Comparison of ENCODE assay signal across 8 mouse cellular contexts in the genomic region with DNA sequence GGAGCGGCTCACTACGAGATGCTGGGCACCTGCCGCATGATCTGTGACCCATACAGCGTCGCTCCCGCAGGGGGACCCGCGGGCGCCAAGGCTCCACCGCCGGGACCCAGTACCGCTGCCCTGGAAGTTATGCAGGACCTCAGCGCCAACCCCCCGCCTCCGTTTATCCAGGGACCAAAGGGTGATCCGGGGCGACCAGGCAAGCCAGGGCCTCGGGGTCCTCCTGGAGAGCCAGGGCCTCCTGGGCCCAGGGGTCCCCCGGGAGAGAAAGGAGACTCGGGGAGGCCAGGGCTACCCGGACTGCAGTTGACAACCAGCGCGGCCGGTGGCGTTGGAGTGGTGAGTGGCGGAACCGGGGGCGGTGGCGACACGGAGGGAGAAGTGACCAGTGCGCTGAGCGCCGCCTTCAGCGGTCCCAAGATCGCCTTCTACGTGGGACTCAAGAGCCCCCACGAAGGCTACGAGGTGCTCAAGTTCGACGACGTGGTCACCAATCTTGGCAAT. TPM values are rescaled to one million over a fixed set of nuclear protein-coding genes. Genes with fewer than 3 reads are reported as not detected.
DNase-seq lines count a peak whose midpoint lies in the region; ATAC-seq and TF ChIP-seq lines count a peak whose summit lies in the region.

No protein-coding gene starts in this region.

- peaks cover 23% of the 10 kb centered on the region for H3K4me1 ChIP-seq in limb, embryonic 12.5 days (replicated peaks)
- no peaks in the 10 kb centered on the region for H3K4me1 ChIP-seq in stomach, postnatal 0 days (replicated peaks; ENCODE audit: control insufficient read depth, insufficient read depth)

- no peak overlapping the region for H3K27ac ChIP-seq in limb, embryonic 12.5 days
- H3K27ac ChIP-seq in stomach, postnatal 0 days (replicated peaks), result no peak overlapping the region

- ATAC-seq in limb, embryonic 12.5 days (ENCODE audit: insufficient number of reproducible peaks, insufficient read depth, low FRiP score, low TSS enrichment, low read depth), result no peak
- no peak for ATAC-seq in stomach, postnatal 0 days (ENCODE audit: low FRiP score, low TSS enrichment)
- no peak for ATAC-seq in activated CD4-positive, CD25-positive, alpha-beta regulatory T cell, adult 4 months

- no peak for TF ChIP-seq CTCF in stomach, postnatal 0 days (IDR thresholded peaks at IDR 0.05; ENCODE audit: low read depth)

- peak overlapping the region; percentile 56 for H3K4me2 ChIP-seq in limb, embryonic 12.5 days
- H3K4me2 ChIP-seq in stomach, postnatal 0 days (replicated peaks; ENCODE audit: low read depth), result peak overlapping the region; percentile 39

- no peaks in the 10 kb centered on the region for H3K9me3 ChIP-seq in limb, embryonic 12.5 days
- no peaks in the 10 kb centered on the region for H3K9me3 ChIP-seq in stomach, postnatal 0 days (ENCODE audit: control insufficient read depth, low read length)

- DNase-seq in gastrocnemius, postnatal 10 days, result peak; percentile 14
- no peak for DNase-seq in gastrocnemius, adult 18-20 months (ENCODE audit: low spot score)
- peak; percentile 10 for DNase-seq in thymus, postnatal 4 days
- no peak for DNase-seq in thymus, postnatal 25 days
- DNase-seq in stomach, postnatal 0 days (ENCODE audit: low spot score), result no peak
- DNase-seq in c-Kit-positive CD71-positive TER-119-positive erythroid progenitor cells, embryonic 14.5 days (ENCODE audit: low spot score), result no peak

- no peaks in the 10 kb centered on the region for H3K36me3 ChIP-seq in limb, embryonic 12.5 days
- H3K36me3 ChIP-seq in stomach, postnatal 0 days (ENCODE audit: control insufficient read depth, insufficient read depth, low read length), result no peaks in the 10 kb centered on the region

- H3K27me3 ChIP-seq in limb, embryonic 12.5 days, result peaks cover 99% of the 10 kb centered on the region
- peaks cover 21% of the 10 kb centered on the region for H3K27me3 ChIP-seq in stomach, postnatal 0 days (ENCODE audit: control insufficient read depth, insufficient read depth, low read length)

- H3K4me3 ChIP-seq in limb, embryonic 12.5 days (replicated peaks), result peak overlapping the region; percentile 33
- H3K4me3 ChIP-seq in stomach, postnatal 0 days (ENCODE audit: low read depth, low read length), result peak overlapping the region; percentile 27

- no peak overlapping the region for H3K9ac ChIP-seq in limb, embryonic 12.5 days (replicated peaks)
- no peak overlapping the region for H3K9ac ChIP-seq in stomach, postnatal 0 days (ENCODE audit: low read length)

- TF ChIP-seq EP300 in stomach, postnatal 0 days (optimal IDR thresholded peaks at IDR 0.05), result no peak

- 2% methylated on average over 40 of the region's 41 CpGs for WGBS in limb, embryonic 12.5 days
- 2% methylated on average over 40 of the region's 41 CpGs for WGBS in stomach, postnatal 0 days

RNA-seq across cellular contexts. Expression of a gene that starts 0.8 kb away (rescaled TPM):
- not detected for total RNA-seq in gastrocnemius, postnatal 10 days (2021)
- not detected for total RNA-seq in gastrocnemius, adult 18-20 months (2021)
- not detected in 2 replicates for polyA plus RNA-seq in limb, embryonic 12.5 days (2016; fragmentation: Nextera tagmentation; extraction: Ambion mirVana)
- polyA plus RNA-seq in stomach, postnatal 0 days (2015; fragmentation: Nextera tagmentation; extraction: Ambion mirVana), result 0.21 and 0.23 TPM in 2 replicates
- not detected for polyA plus RNA-seq in activated CD4-positive, CD25-positive, alpha-beta regulatory T cell, adult 4 months (2017; shearing (Covaris generic))

Comparison
In these comparisons a context has a peak if more than half of its experiments do, and no peak if none do; other contexts are left out.
1. DNase-seq: peak in gastrocnemius, postnatal 10 days (single experiment) and thymus, postnatal 4 days (single experiment); none in gastrocnemius, adult 18-20 months (single experiment), thymus, postnatal 25 days (single experiment), stomach, postnatal 0 days (single experiment) and c-Kit-positive CD71-positive TER-119-positive erythroid progenitor cells, embryonic 14.5 days (single experiment).